Mouse (Mus musculus) spleen, postnatal 36 days (tissue): Measurements from ENCODE around the gene Syce1l.
A peak's percentile ranks its signal among the peaks of the same experiment; 100 is the strongest.

Experiments
- DNase-seq, 2 experiments: peaks; one replicate each; pipeline ENCODE4 v3.0.0; 2022; ENCODE audit warnings: low spot score in 2 of 2, mixed read lengths in 1 of 2

Gene Syce1l

GRCm38 (mm10) chr8:113642926-113643325 is at the start of gene Syce1l:
Gene Syce1l (plus strand): TSS chr8:113643213.
- DNase-seq: no peak

GRCm38 (mm10) chr8:113598401-113598800 is 44.6 kb upstream of the Syce1l start:
- DNase-seq: no peak

- no peak for DNase-seq
These were observed 10.4 kb upstream of the Syce1l start for GRCm38 (mm10) chr8:113632634-113633033.

DNA sequence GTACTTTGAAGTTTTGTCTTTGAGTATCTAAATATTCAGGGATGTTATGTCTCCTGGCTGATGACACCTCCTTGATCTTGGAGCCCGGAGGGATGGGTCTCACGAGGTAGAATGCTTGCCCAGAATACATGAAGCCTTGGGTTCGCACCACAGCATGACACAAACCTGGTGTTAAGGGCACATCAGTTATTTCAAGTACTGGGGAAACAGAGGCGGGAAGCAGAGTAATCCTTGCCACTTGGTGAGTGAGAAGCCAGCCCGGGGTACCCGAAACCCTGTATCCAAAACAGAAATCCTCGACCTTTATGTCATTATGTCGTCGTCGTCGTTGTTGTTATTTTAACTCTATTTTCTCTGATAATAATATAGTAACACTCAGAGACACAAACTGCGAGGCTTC is 8.9 kb upstream of the Syce1l start:
- no peak for DNase-seq

DNA sequence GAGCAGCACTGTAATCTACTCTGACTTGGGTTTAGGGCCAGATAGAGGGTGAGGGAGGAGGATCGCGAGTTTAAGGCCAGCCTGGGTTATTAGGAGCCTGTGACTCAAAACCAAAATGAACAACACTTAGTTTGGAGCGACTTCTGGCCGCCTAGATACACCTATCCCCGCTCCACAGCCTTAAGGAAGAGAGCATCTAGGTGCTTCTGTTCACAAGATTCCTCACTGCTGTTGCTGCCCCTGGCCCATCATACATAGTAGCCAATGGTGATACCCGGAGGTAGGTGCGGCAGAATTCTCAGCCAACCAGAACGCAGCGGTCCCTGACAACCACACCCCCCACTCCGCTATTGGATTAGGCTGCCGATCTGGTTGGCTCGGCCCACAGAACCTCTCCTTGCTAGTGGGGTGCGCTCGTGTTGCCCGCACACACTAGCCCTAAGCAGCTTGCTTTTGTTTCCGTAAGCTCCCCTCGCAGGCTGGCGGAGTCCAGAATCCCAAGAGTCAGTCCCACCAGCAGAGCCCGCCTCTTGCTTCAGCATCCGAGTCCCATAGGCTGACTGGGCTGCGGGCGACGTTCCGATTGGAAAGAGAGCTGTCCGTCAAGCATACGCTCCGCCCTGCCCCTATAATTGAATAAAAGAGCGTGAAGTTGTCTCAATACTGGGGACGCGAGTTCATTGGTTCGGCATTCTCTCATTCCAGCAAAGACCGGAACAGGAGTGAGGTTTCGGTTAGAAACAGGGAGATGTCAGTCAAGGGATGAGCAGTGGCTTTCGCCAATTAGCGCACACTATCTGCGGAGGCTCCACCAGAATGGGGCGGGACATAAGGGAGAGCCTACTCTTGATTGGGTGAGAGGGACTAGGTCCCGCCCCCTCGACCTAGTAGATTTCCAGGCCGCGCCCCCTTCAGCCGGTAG is 8.1 kb upstream of the Syce1l start, which contains the start of gene Mon1b:
Gene Mon1b (plus strand): TSS at position 918 of the 922 bp plus-strand sequence.
- DNase-seq: peak; percentile 96 to 97

DNA sequence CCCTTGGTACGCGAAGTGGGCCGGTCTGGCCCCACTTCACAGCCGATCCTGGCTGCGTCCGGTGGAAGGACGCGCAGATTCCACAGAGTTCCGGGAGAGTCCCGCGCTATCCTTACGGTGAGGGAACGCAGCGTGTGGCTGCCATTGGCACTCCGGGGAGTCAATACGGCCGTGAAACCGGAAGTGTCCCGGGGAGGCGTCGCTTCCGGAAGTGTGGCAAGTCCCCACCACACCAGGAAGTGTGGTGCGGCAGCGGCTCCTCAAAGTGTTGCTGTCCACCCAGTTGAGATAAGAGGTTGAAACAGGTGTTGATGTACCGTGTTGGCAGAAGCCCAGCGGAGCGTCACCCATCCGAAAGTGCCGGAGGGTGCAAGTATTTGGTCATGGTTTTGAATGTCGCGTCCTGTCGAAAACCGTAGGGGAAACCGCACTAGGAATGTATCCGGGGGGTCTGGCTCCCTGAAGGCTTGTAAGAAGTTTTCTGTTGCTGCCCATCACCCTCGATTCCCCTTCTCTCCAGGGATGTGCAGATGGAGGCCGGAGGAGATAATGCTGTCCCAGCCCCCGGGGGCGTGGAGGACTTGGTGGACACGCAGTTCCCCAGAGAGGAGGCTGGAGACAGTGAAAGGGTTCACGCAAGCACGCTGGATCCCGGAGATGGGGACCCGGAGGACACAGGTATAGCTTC is 7.3 kb upstream of the Syce1l start:
- peak in 1 of 2 experiments; percentile 90 for DNase-seq

- DNase-seq: no peak
These were observed 6.8 kb upstream of the Syce1l start for GRCm38 (mm10) chr8:113636280-113636628.

DNA sequence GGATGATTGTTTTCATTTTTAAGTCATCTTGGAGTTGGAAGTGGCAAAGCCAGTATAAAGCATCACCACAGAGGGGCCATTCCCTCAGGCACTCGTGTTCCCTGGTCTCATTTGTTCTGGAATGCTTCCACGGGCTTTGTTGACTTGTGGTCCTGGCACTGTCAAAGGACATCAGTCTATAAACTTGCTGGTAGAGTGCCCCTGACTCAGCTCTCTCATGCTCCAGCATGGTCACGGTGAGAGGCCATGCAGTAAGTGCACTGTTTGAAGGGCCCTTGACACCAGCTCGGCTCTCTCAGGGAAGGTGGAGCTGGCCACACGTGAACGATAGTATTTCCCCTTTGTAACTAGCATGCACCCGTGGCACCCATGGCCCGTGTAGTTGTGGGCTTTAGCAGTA is 2.7 kb upstream of the Syce1l start:
- DNase-seq: no peak

GRCm38 (mm10) chr8:113643479-113644210 is 632 bp downstream of the Syce1l start:
- no peak for DNase-seq

- DNase-seq: no peak
These were observed 2.2 kb downstream of the Syce1l start for GRCm38 (mm10) chr8:113645220-113645619.

- no peak for DNase-seq
These were observed 9.4 kb downstream of the Syce1l start for GRCm38 (mm10) chr8:113652450-113652849.

DNA sequence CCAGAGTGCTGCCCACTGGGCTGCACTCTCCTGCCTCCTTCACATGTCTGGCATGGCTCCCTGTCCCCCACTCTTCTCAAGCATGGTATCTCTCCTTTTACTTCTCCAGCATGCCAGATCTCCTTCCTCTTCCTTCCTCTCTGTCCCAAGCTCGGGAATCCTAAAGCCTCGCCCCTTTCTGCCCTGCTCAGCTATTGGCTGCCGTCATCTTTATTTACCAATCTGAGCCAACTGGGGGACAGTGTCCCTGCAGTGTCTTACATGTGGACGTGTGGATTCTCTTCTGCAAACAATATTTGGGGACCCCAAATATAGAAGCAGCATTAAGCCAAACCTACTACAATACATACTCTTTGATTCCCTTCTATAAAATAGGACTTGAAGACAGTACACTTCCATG is 10.1 kb downstream of the Syce1l start:
- no peak for DNase-seq

GRCm38 (mm10) chr8:113656154-113656553 is 13.1 kb downstream of the Syce1l start:
- peak; percentile 53 to 56 for DNase-seq

DNA sequence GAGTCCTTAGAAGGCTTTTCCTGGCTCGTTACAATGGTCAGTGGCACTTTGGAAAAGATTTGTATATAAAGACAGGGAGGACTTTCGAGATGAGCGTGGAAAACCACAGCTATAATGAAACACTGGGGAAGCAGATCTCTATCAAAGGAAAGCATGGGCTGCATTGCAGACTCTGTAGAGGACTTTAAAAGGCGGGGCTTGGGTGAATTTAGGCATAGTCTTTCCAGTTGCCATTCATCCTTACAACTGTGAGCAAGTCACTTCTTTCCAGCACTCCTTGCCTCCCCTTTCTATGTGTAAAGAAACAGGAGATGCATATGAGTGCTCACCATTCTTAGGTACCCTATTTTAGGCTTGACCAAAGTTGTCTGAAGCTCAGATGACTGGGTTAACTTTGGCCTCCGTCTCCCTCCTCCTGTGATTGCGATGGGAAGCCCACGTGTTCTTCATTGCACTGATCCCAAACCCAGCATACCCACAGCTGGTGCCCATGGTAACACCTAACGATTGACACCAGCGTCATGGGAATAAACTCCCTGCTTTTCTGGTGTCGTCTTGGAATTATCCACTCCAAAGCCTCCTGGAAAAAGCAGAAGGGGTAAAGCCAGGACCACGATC is 13.8 kb downstream of the Syce1l start:
- no peak for DNase-seq

- DNase-seq: no peak
These were observed 17.1 kb downstream of the Syce1l start for GRCm38 (mm10) chr8:113660128-113660527.

GRCm38 (mm10) chr8:113664544-113664943 is 21.5 kb downstream of the Syce1l start:
- DNase-seq: peak; percentile 40 to 42

DNA sequence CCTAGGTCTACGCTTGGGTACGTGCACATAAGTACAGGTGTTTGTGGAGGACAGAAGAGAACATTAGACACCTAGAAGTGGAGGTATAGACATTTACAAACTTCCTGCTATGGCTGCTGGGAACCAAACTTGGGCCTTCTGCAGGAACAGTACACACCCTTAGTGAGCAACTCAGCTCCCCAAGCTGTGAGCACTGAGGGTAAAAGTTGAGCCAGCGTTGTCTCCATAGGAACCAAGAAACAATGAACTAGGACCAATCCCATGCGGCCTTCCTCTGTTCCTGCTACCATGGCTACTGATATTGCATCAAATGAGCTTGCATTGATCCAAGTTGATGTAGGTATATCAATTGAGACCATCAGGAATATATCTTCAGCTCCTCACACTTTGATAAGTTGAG is 22.0 kb downstream of the Syce1l start:
- DNase-seq: no peak

DNA sequence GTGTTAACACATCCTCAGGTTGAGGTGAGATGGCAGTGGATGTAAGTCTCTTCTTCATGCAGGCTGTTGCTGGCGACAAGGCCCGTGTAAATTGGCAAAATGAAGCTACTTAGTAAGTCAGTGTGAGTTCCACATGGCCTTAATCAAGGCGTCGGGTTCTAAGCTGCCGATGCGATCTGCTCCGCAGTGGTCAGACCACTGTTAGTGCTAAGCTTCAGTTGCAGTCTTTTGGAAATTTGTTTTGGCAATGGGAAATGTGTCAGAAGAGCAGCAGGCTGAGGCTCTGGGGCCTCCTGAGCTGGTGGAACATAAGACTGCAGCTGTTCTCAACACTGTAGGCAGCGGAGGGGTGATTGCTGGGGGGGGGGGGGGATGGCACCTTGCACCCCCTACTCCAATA is 22.9 kb downstream of the Syce1l start:
- no peak for DNase-seq

DNA sequence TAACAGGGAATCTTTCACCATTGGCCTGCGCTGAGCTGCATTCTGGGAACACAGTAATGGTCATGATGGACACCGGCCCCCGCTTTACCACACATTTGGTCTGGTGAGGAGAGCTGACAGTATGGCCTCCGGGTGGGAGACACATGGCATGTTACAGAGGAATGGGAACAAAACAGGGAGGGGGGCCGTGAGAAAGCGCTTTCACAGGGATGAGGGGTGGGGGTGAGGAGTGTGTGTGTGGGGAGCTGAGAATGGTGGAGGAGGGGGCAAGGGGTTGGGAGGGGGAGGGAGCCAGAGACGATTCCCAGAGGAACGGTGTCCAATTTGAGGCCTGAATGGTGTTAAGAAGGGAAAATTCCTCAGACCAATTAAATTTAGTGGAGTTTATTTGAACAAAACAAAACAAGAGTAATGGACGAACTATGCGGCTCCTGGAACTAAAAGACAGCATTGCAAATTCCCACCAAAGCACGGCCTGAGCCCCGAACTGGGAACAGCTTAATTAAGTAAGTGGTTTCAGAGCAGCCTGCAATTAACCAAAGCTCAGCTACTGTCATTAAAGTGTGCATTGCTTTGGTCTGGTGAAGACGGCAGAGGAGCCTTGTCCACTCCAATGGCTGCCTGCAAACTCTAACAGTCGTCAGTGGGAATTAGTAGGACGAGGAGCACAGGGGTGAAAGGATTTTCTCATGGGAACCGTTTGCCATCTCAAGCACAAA is 23.9 kb downstream of the Syce1l start:
- no peak for DNase-seq

DNA sequence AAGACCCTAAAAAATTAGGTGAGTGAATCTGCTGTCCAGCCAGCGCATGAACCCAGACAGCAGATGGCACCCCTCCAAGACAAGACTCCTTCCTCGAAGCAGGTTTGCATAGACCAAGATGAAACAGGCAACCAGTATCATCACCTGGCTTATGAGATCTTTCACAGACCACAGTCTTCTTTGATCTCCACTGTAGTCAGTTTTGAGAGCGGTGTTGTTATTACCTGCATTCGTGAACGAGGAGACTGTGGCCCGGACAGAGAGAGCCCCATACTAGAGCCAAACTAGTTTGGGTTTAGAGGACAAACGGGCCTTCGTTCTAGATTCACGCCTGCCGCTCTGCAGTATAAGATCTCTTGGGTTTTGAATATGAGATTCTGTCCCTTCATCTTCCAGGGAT is 26.9 kb downstream of the Syce1l start:
- no peak for DNase-seq

DNA sequence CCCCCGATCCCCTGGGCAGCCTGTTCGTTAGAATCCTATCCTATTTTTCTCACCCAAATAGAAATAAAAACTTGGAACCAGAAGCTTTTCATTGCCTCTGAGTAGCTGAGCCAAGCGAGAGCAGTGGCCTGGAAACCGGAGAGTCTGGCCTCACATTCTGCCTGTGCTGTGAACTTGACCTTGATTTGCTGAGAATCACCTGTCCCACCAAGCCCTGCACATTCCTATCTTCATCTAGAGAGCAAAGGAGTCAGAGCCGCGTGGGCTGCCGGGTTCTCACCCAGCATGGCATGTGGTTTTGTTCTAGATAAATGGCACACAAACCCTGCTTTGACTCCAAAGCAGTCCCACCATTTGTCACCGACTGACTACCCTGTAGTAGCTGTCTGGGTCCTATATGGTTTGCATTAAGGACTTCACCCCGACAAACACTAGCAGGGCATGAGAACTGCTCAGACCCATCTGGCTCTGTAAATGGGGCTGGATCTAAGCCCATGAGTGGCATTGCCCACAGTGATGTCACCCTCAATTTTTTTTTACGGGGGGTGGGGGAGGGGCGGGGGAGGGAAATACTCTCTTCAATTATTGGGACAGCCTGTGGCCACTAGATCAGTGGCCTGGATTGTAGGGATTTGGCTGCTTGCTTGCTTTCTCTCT is 29.7 kb downstream of the Syce1l start:
- no peak for DNase-seq
